Comparison of ENCODE assay signal across 15 mouse cellular contexts in the genomic region with DNA sequence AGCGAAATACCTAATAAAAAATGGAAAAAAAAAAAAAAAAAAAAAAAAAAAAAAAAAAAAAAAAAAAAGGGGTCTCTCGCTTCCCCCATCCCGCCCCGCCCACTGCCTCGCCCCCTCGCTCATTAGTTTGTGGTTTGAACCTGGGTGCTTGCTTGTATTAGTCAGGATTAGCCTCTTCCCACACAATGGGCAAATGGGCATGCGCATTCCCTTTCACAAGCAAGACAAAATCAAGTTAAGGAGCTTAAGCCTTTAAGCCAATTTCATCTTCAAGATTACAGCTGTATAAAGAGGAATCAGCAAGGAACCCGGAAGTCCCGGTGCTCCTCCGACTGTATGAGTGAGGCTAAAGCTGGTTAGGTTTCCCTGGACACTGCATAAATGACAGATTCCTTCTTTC.
DNase-seq lines count a peak whose midpoint lies in the region; TF ChIP-seq lines count a peak whose summit lies in the region.
"Had no signal": no experiment of that assay in that cellular context is flagged by ENCODE, and none has a peak within 500 bp of the region (broad histone marks: within the 10 kb centered on the region; RNA-seq: fewer than 3 reads in every experiment).

No protein-coding gene starts in this region.

- intact Hi-C loops in left cerebral cortex, postnatal 25 days (cut with DNase I): no loop called here

- TF ChIP-seq POLR2A in brain, embryonic 14.5 days (IDR thresholded peaks at IDR 0.05; ENCODE audit: borderline replicate concordance, extremely low read depth, insufficient read depth, insufficient read length, poor library complexity, severe bottlenecking): no peak

- DNase-seq in heart, adult 11 months: peak; percentile 66
- no peak for DNase-seq in heart, adult 18-20 months
- DNase-seq in Muller cell, postnatal 12 days (ENCODE audit: inconsistent ontology term): peak; percentile 17
- peak; percentile 44 for DNase-seq in brain, embryonic 14.5 days (ENCODE audit: low read depth)
- DNase-seq in retina, postnatal 1 day: peak; percentile 92
- no peak for DNase-seq in urinary bladder, adult 18-20 months (ENCODE audit: low spot score in 2 of 2)
- no peak for DNase-seq in left cerebral cortex, postnatal 25 days (ENCODE audit: low spot score in 2 of 2)
- DNase-seq: adrenal gland, adult 8-10 months; adrenal gland, postnatal 25 days; cerebellum, adult 18-20 months; cerebellum, adult 9-10 months; cerebellum, postnatal 25 days; gastrocnemius, postnatal 25 days; heart, postnatal 10 days; heart, postnatal 36 days had no signal

- no peak for TF ChIP-seq CTCF in brain, embryonic 14.5 days (IDR thresholded peaks at IDR 0.05; ENCODE audit: borderline replicate concordance, extremely low read depth, insufficient read depth, insufficient read length)

Comparison
In these comparisons a context has a peak if more than half of its experiments do, and no peak if none do; other contexts are left out.
1. DNase-seq: peak in heart, adult 11 months (single experiment), Muller cell, postnatal 12 days (single experiment), brain, embryonic 14.5 days (single experiment) and retina, postnatal 1 day (single experiment); none in heart, adult 18-20 months (0 of 2), urinary bladder, adult 18-20 months (0 of 2) and left cerebral cortex, postnatal 25 days (0 of 2).